Mouse (Mus musculus) cortical plate, adult 2 months (tissue): Measurements from ENCODE around the gene Zdhhc14.

Source experiments
- CTCF ChIP-seq: fragments of 200-500 bp; IDR thresholded peaks from 2 replicates; pipeline ENCODE4 v1.5.1; 2011; ENCODE audit warnings: mild to moderate bottlenecking, control low read depth, low read length; ENCODE audit not compliant: insufficient read depth; ENCODE audit errors: extremely low read depth
- POLR2A ChIP-seq: fragments of 200-500 bp; IDR thresholded peaks from 2 replicates; pipeline ENCODE4 v1.6.1; 2011; ENCODE audit warnings: mild to moderate bottlenecking, low read length, control low read depth; ENCODE audit not compliant: insufficient read depth; ENCODE audit errors: extremely low read depth

- TF ChIP-seq CTCF: no peak
- TF ChIP-seq POLR2A: no peak
These were observed 256.1 kb downstream of the Zdhhc14 start for GRCm38 (mm10) chr17:5748501-5748894.
